Mouse (Mus musculus): ENCODE data around the gene Hus1. TPM values are rescaled to one million over a fixed set of nuclear protein-coding genes. Genes with fewer than 3 reads are reported as not detected.

Hus1 gene
- polyA plus RNA-seq (2017; shearing (Covaris generic)) = 7.7 TPM

GRCm38 (mm10) chr11:9010853-9011339, at the start of gene Hus1:
Gene Hus1, minus strand, starts transcription at chr11:9011191.

GRCm38 (mm10) chr11:9048703-9049060, 37.7 kb upstream of the Hus1 start, which contains the start of gene Sun3:
Gene Sun3, minus strand, starts transcription at chr11:9048991.

GRCm38 (mm10) chr11:9048011-9048702, 37.2 kb upstream of the Hus1 start, which contains the start of gene Gm11992:
Gene Gm11992, plus strand, starts transcription at chr11:9048594.

GRCm38 (mm10) chr11:8973166-8973565, 37.8 kb downstream of the Hus1 start, which contains the start of gene Pkd1l1:
Gene Pkd1l1, minus strand, starts transcription at chr11:8973266.

Other genes starting within 250 kb of the Hus1 start
- gene Pkd1l1, start 37.9 kb downstream of the Hus1 start, polyA plus RNA-seq (2017; shearing (Covaris generic)) = 0.82 TPM
- not detected for gene Gm11992, start 37.4 kb upstream of the Hus1 start, polyA plus RNA-seq (2017; shearing (Covaris generic))
- not detected for gene Sun3, start 37.8 kb upstream of the Hus1 start, polyA plus RNA-seq (2017; shearing (Covaris generic))
- not detected for gene Upp1, start 106.9 kb upstream of the Hus1 start, polyA plus RNA-seq (2017; shearing (Covaris generic))
- gene Abca13, start 180.8 kb upstream of the Hus1 start, polyA plus RNA-seq (2017; shearing (Covaris generic)) = 0.12 TPM